Mouse (Mus musculus) liver, postnatal 0 days (tissue): Measurements from ENCODE around the gene Bri3bp. TPM values are rescaled to one million over a fixed set of nuclear protein-coding genes. Genes with fewer than 3 reads are reported as not detected.

Experiments used
- ATAC-seq: fragments of 200-750 bp; cut with Nextera tagmentation; 2 replicates; pipeline ENCODE4 v1.8.0; 2017; ENCODE audit warnings: mild to moderate bottlenecking, moderate library complexity
- DNase-seq: peaks from one replicate; pipeline ENCODE4 v3.0.0-alpha.2; 2016
- H3K27ac ChIP-seq: fragments of 300-500 bp; sonication (generic); 2 replicates; pipeline ENCODE4 v1.5.1; 2014; ENCODE audit warnings: antibody characterized with exemption, moderate library complexity, mild to moderate bottlenecking, low read depth
- H3K27me3 ChIP-seq: fragments of 300-500 bp; sonication (generic); 2 replicates; pipeline ENCODE4 v1.6.1; 2014; ENCODE audit warnings: low read length, control low read depth, mixed read lengths; ENCODE audit not compliant: insufficient read depth
- H3K36me3 ChIP-seq: fragments of 300-500 bp; sonication (generic); replicated peaks from 2 replicates; pipeline ENCODE4 v1.6.1; 2014; ENCODE audit warnings: mild to moderate bottlenecking, control low read depth, low read length, moderate library complexity, mixed read lengths; ENCODE audit not compliant: insufficient read depth
- H3K4me1 ChIP-seq: fragments of 300-500 bp; sonication (generic); 2 replicates; pipeline ENCODE4 v1.6.1; 2014; ENCODE audit warnings: antibody characterized with exemption, mild to moderate bottlenecking, control low read depth; ENCODE audit not compliant: insufficient read depth
- H3K4me2 ChIP-seq: fragments of 300-500 bp; sonication (generic); 2 replicates; pipeline ENCODE4 v1.6.1; 2014; ENCODE audit warnings: low read depth, mild to moderate bottlenecking, low read length, moderate library complexity, mixed read lengths
- H3K4me3 ChIP-seq: fragments of 300-500 bp; sonication (generic); 2 replicates; pipeline ENCODE4 v1.5.1; 2014; ENCODE audit warnings: low read depth, low read length
- H3K9ac ChIP-seq: fragments of 300-500 bp; sonication (generic); replicated peaks from 2 replicates; pipeline ENCODE4 v1.6.1; 2014; ENCODE audit warnings: mild to moderate bottlenecking, moderate library complexity
- H3K9me3 ChIP-seq: fragments of 300-500 bp; sonication (generic); 2 replicates; pipeline ENCODE4 v1.6.1; 2016; ENCODE audit warnings: mild to moderate bottlenecking, control low read depth, low read length, mixed read lengths
- CTCF ChIP-seq: sonication (generic); IDR thresholded peaks from 2 replicates; pipeline ENCODE4 v1.5.1; 2016; ENCODE audit warnings: antibody characterized with exemption, low read depth
- EP300 ChIP-seq: IDR thresholded peaks from 2 replicates; pipeline ENCODE4 v1.6.1; 2016; ENCODE audit warnings: antibody characterized with exemption, low read depth, mild to moderate bottlenecking
- WGBS: fragments of 180-500 bp; shearing (Covaris S2); extraction: QIAGEN DNeasy Blood & Tissue Kit; methylation state at CpG from one replicate; pipeline ENCODE4 v1.1.7; 2014; ENCODE audit not compliant: insufficient replicate concordance; 5-methylcytosine and 5-hydroxymethylcytosine counted together
- polyA plus RNA-seq: library from polyadenylated mRNA; unstranded; fragments of >200 nt; fragmentation: Nextera tagmentation; extraction: Ambion mirVana; gene quantifications from 2 replicates; pipeline ENCODE4 v1.2.1, GENCODE M21; 2015

Gene Bri3bp
- polyA plus RNA-seq, 1 experiment from 2014 or later, result 20.9 TPM

- H3K27me3 ChIP-seq, result no peaks in the 10 kb centered on the region
- ATAC-seq (no peak), DNase-seq (no peak)
- H3K4me3 ChIP-seq, result no peak overlapping the region
- H3K9me3 ChIP-seq, result no peaks in the 10 kb centered on the region
- no peaks in the 10 kb centered on the region for H3K36me3 ChIP-seq
- no peak overlapping the region for H3K27ac ChIP-seq
- no peak overlapping the region for H3K4me2 ChIP-seq
- no peak overlapping the region for H3K9ac ChIP-seq
- TF ChIP-seq EP300 (no peak), CTCF (no peak)
- peaks cover 29% of the 10 kb centered on the region for H3K4me1 ChIP-seq
- 68% methylated on average over 7 of the region's 7 CpGs for WGBS
These were observed 5.0 kb downstream of the Bri3bp start for GRCm38 (mm10) chr5:125446344-125446743.

- 64% methylated on average over 3 of the region's 3 CpGs for whole genome bisulfite sequencing
- Histone ChIP-seq H3K9ac (no peak overlapping the region), H3K4me1 (peaks cover 29% of the 10 kb centered on the region), H3K9me3 (no peaks in the 10 kb centered on the region), H3K27ac (no peak overlapping the region), H3K4me2 (no peak overlapping the region), H3K36me3 (no peaks in the 10 kb centered on the region; the same call in 1 of the 2 replicates), H3K4me3 (no peak overlapping the region), H3K27me3 (no peaks in the 10 kb centered on the region)
- DNase-seq, result no peak
- ATAC-seq, result peak; percentile 60
- TF ChIP-seq EP300 (no peak), CTCF (no peak)
These were observed 6.7 kb downstream of the Bri3bp start for GRCm38 (mm10) chr5:125448026-125448425.

GRCm38 (mm10) chr5:125448631-125449030 is 7.3 kb downstream of the Bri3bp start:
- no peaks in the 10 kb centered on the region; the same call in 1 of the 2 replicates for H3K36me3 ChIP-seq
- H3K4me1 ChIP-seq, result peaks cover 27% of the 10 kb centered on the region
- H3K9ac ChIP-seq, result no peak overlapping the region; the same call in 1 of the 2 replicates
- no peak for TF ChIP-seq CTCF
- TF ChIP-seq EP300, result no peak
- H3K27me3 ChIP-seq, result no peaks in the 10 kb centered on the region
- 70% methylated on average over 4 of the region's 4 CpGs for WGBS
- no peak overlapping the region for H3K27ac ChIP-seq
- no peak overlapping the region for H3K4me3 ChIP-seq
- ATAC-seq, result no peak
- DNase-seq, result no peak
- H3K4me2 ChIP-seq, result no peak overlapping the region
- H3K9me3 ChIP-seq, result no peaks in the 10 kb centered on the region

DNA sequence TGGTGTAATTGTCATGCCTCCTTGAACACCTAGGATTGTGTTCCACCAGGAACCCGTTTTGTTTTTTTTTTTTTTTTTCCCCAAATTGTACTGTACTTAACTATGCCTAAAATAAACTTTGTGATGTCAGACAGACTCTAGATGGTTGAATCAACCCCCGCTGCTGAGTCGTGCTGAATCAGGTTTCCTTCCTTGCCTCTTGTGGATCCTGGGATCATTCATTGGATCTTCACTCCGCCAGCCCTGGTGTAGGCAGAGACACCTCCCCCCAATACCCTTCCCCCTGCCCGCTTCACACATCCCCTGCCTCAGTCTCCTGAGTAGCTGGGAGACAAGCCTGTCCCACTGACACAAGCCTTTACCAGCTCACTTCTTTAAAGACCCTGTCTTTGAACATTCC is 7.9 kb downstream of the Bri3bp start:
- no peak for ATAC-seq
- Histone ChIP-seq H3K9ac (no peak overlapping the region), H3K4me3 (no peak overlapping the region), H3K9me3 (no peaks in the 10 kb centered on the region), H3K4me1 (peaks cover 21% of the 10 kb centered on the region), H3K4me2 (no peak overlapping the region), H3K27me3 (no peaks in the 10 kb centered on the region), H3K27ac (no peak overlapping the region), H3K36me3 (peaks cover 2% of the 10 kb centered on the region; the same call in 1 of the 2 replicates)
- DNase-seq, result no peak
- 67% methylated on average over 5 of the region's 5 CpGs for WGBS
- no peak for TF ChIP-seq CTCF
- TF ChIP-seq EP300, result no peak

- WGBS, result 56% methylated on average over 9 of the region's 9 CpGs
- Histone ChIP-seq H3K4me1 (peaks cover 20% of the 10 kb centered on the region), H3K27ac (no peak overlapping the region), H3K27me3 (no peaks in the 10 kb centered on the region), H3K4me2 (no peak overlapping the region), H3K4me3 (no peak overlapping the region), H3K36me3 (peaks cover 13% of the 10 kb centered on the region; the same call in 1 of the 2 replicates), H3K9me3 (no peaks in the 10 kb centered on the region), H3K9ac (no peak overlapping the region)
- DNase-seq (peak; percentile 40), ATAC-seq (peak; percentile 66)
- TF ChIP-seq CTCF (no peak), EP300 (no peak)
These were observed 11.2 kb downstream of the Bri3bp start for GRCm38 (mm10) chr5:125452573-125452972.

DNA sequence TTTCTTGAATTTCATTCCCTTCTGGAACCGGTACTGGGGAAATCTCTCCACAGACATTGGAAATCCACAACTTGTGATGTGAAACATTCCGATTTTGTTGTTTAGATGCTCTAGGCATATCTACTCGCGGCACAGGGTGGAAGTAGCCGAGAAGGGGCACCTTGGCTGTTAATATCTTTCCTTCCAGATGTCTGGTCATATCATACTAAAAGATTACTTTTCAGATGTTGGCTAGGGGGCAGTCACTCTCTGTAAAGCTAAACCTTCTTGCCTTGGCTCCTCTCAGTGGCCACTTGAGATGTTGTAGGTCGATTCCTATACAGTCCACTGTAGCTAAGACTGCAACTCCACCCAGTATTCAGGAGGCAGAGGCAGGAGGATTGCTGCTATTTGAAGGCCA is 14.7 kb downstream of the Bri3bp start:
- WGBS, result 55% methylated on average over 6 of the region's 6 CpGs
- no peak; the same call in 1 of the 2 replicates for TF ChIP-seq CTCF
- TF ChIP-seq EP300, result peak; percentile 68
- no peaks in the 10 kb centered on the region for H3K9me3 ChIP-seq
- peaks cover 13% of the 10 kb centered on the region; the same call in 1 of the 2 replicates for H3K4me1 ChIP-seq
- DNase-seq (no peak), ATAC-seq (peak; percentile 31; the same call in 1 of the 2 replicates)
- H3K4me3 ChIP-seq, result no peak overlapping the region
- no peaks in the 10 kb centered on the region for H3K27me3 ChIP-seq
- H3K4me2 ChIP-seq, result no peak overlapping the region
- peaks cover 13% of the 10 kb centered on the region; the same call in 1 of the 2 replicates for H3K36me3 ChIP-seq
- H3K27ac ChIP-seq, result no peak overlapping the region
- H3K9ac ChIP-seq, result no peak overlapping the region
